Mouse (Mus musculus): ENCODE data around the gene Gm21903. TPM values are rescaled to one million over a fixed set of nuclear protein-coding genes. Genes with fewer than 3 reads are reported as not detected.
"Not testable (repeated sequence)": the region's sequence is repeated elsewhere in the genome, so short reads cannot be mapped to it uniquely, and the experiment has no call there.

Gm21903 gene
- not detected in 2 replicates for polyA plus RNA-seq (2014; fragmentation: Nextera tagmentation; extraction: Ambion mirVana)

GRCm38 (mm10) chr17:39043241-39043640, at the start of gene Gm21903:
Gm21903 (minus strand) TSS chr17:39043341.
- ATAC-seq (ENCODE audit: insufficient read depth, low FRiP score, low TSS enrichment) = no peak
- H3K4me3 ChIP-seq (ENCODE audit: low read depth, low read length) = no peak within 1 kb of the TSS
- no peaks in the 10 kb centered on the region for H3K36me3 ChIP-seq (ENCODE audit: control insufficient read depth, insufficient read depth, low read length)
- DNase-seq (ENCODE audit: low spot score) = no peak
- H3K27me3 ChIP-seq (ENCODE audit: control insufficient read depth, insufficient read depth, low read length) = no peaks in the 10 kb centered on the region
- no peaks in the 10 kb centered on the region for H3K4me1 ChIP-seq (ENCODE audit: control insufficient read depth, insufficient read depth, low read length)
- H3K9ac ChIP-seq (ENCODE audit: low read length) = no peak within 1 kb of the TSS
- H3K4me2 ChIP-seq (ENCODE audit: low read depth) = no peak within 1 kb of the TSS
- no peak within 1 kb of the TSS for H3K27ac ChIP-seq (ENCODE audit: low read depth, low read length)
- H3K9me3 ChIP-seq (ENCODE audit: control insufficient read depth, low read length) = no peaks in the 10 kb centered on the region

- 67% methylated on average over 1 of the region's 1 CpGs for WGBS
- DNase-seq (ENCODE audit: low spot score) = no peak
Measured at GRCm38 (mm10) chr17:39076937-39077336, 33.8 kb upstream of the Gm21903 start, which contains the start of gene Esp23. Esp23 (minus strand) TSS chr17:39077037.

GRCm38 (mm10) chr17:39063641-39064040, 20.5 kb upstream of the Gm21903 start:
- Histone ChIP-seq H3K4me3 (ENCODE audit: low read depth, low read length) (no peak overlapping the region), H3K27me3 (ENCODE audit: control insufficient read depth, insufficient read depth, low read length) (no peaks in the 10 kb centered on the region)
- no peak for ATAC-seq (ENCODE audit: insufficient read depth, low FRiP score, low TSS enrichment)

More at GRCm38 (mm10) chr17:39076937-39077336, 33.8 kb upstream of the Gm21903 start, which contains the start of gene Esp23:
- Histone ChIP-seq H3K9ac (ENCODE audit: low read length) (no peak within 1 kb of the TSS), H3K27me3 (ENCODE audit: control insufficient read depth, insufficient read depth, low read length) (no peaks in the 10 kb centered on the region), H3K9me3 (ENCODE audit: control insufficient read depth, low read length) (peaks cover 5% of the 10 kb centered on the region; the same call in 1 of the 2 replicates), H3K4me3 (ENCODE audit: low read depth, low read length) (no peak within 1 kb of the TSS), H3K27ac (ENCODE audit: low read depth, low read length) (no peak within 1 kb of the TSS), H3K4me2 (ENCODE audit: low read depth) (no peak within 1 kb of the TSS), H3K4me1 (ENCODE audit: control insufficient read depth, insufficient read depth, low read length) (no peaks in the 10 kb centered on the region), H3K36me3 (ENCODE audit: control insufficient read depth, insufficient read depth, low read length) (no peaks in the 10 kb centered on the region)
- no peak for ATAC-seq (ENCODE audit: insufficient read depth, low FRiP score, low TSS enrichment)

GRCm38 (mm10) chr17:39036395-39036794, 6.7 kb downstream of the Gm21903 start, which contains the start of gene Esp24:
Esp24 (plus strand) TSS chr17:39036695.
- not testable (repeated sequence) for ATAC-seq (ENCODE audit: insufficient read depth, low FRiP score, low TSS enrichment); H3K4me2 ChIP-seq (ENCODE audit: low read depth); DNase-seq (ENCODE audit: low spot score); H3K9me3 ChIP-seq (ENCODE audit: control insufficient read depth, low read length); H3K27ac ChIP-seq (ENCODE audit: low read depth, low read length); H3K9ac ChIP-seq (ENCODE audit: low read length); H3K4me1 ChIP-seq (ENCODE audit: control insufficient read depth, insufficient read depth, low read length); H3K36me3 ChIP-seq (ENCODE audit: control insufficient read depth, insufficient read depth, low read length); H3K4me3 ChIP-seq (ENCODE audit: low read depth, low read length); H3K27me3 ChIP-seq (ENCODE audit: control insufficient read depth, insufficient read depth, low read length)
- WGBS = 93% methylated on average over 3 of the region's 3 CpGs

More at GRCm38 (mm10) chr17:39063641-39064040, 20.5 kb upstream of the Gm21903 start:
- H3K9ac ChIP-seq (ENCODE audit: low read length) = no peak overlapping the region
- H3K9me3 ChIP-seq (ENCODE audit: control insufficient read depth, low read length) = peaks cover 3% of the 10 kb centered on the region
- no peak for DNase-seq (ENCODE audit: low spot score)
- no peaks in the 10 kb centered on the region for H3K36me3 ChIP-seq (ENCODE audit: control insufficient read depth, insufficient read depth, low read length)
- H3K27ac ChIP-seq (ENCODE audit: low read depth, low read length) = no peak overlapping the region
- no peak overlapping the region for H3K4me2 ChIP-seq (ENCODE audit: low read depth)
- no peaks in the 10 kb centered on the region for H3K4me1 ChIP-seq (ENCODE audit: control insufficient read depth, insufficient read depth, low read length)

GRCm38 (mm10) chr17:39017184-39017583, 26.0 kb downstream of the Gm21903 start:
- H3K9me3 ChIP-seq (ENCODE audit: control insufficient read depth, low read length) = no peaks in the 10 kb centered on the region
- H3K4me2 ChIP-seq (ENCODE audit: low read depth) = no peak overlapping the region
- ATAC-seq (ENCODE audit: insufficient read depth, low FRiP score, low TSS enrichment) (no peak), DNase-seq (ENCODE audit: low spot score) (no peak)
- no peaks in the 10 kb centered on the region for H3K4me1 ChIP-seq (ENCODE audit: control insufficient read depth, insufficient read depth, low read length)
- 70% methylated on average over 14 of the region's 14 CpGs for WGBS
- no peaks in the 10 kb centered on the region for H3K36me3 ChIP-seq (ENCODE audit: control insufficient read depth, insufficient read depth, low read length)
- no peak overlapping the region for H3K9ac ChIP-seq (ENCODE audit: low read length)
- no peaks in the 10 kb centered on the region for H3K27me3 ChIP-seq (ENCODE audit: control insufficient read depth, insufficient read depth, low read length)
- no peak overlapping the region for H3K27ac ChIP-seq (ENCODE audit: low read depth, low read length)
- H3K4me3 ChIP-seq (ENCODE audit: low read depth, low read length) = no peak overlapping the region

GRCm38 (mm10) chr17:39010675-39011638, 32.2 kb downstream of the Gm21903 start:
- ATAC-seq (ENCODE audit: insufficient read depth, low FRiP score, low TSS enrichment) (no peak), DNase-seq (ENCODE audit: low spot score) (no peak)
- WGBS = 42% methylated on average over 30 of the region's 30 CpGs
- no peaks in the 10 kb centered on the region for H3K9me3 ChIP-seq (ENCODE audit: control insufficient read depth, low read length)
- H3K4me3 ChIP-seq (ENCODE audit: low read depth, low read length) = no peak overlapping the region
- no peak overlapping the region for H3K27ac ChIP-seq (ENCODE audit: low read depth, low read length)
- H3K36me3 ChIP-seq (ENCODE audit: control insufficient read depth, insufficient read depth, low read length) = no peaks in the 10 kb centered on the region
- H3K27me3 ChIP-seq (ENCODE audit: control insufficient read depth, insufficient read depth, low read length) = no peaks in the 10 kb centered on the region
- no peaks in the 10 kb centered on the region for H3K4me1 ChIP-seq (ENCODE audit: control insufficient read depth, insufficient read depth, low read length)
- 0 out of 2 replicates have a peak overlapping the region, but pooled peaks have one; percentile 9 for H3K4me2 ChIP-seq (ENCODE audit: low read depth)
- H3K9ac ChIP-seq (ENCODE audit: low read length) = no peak overlapping the region

- Histone ChIP-seq H3K9ac (ENCODE audit: low read length) (no peak overlapping the region), H3K27me3 (ENCODE audit: control insufficient read depth, insufficient read depth, low read length) (no peaks in the 10 kb centered on the region), H3K9me3 (ENCODE audit: control insufficient read depth, low read length) (no peaks in the 10 kb centered on the region), H3K36me3 (ENCODE audit: control insufficient read depth, insufficient read depth, low read length) (no peaks in the 10 kb centered on the region), H3K4me2 (ENCODE audit: low read depth) (no peak overlapping the region), H3K4me3 (ENCODE audit: low read depth, low read length) (no peak overlapping the region), H3K27ac (ENCODE audit: low read depth, low read length) (no peak overlapping the region), H3K4me1 (ENCODE audit: control insufficient read depth, insufficient read depth, low read length) (no peaks in the 10 kb centered on the region)
- ATAC-seq (ENCODE audit: insufficient read depth, low FRiP score, low TSS enrichment) (no peak), DNase-seq (ENCODE audit: low spot score) (no peak)
- WGBS = 88% methylated on average over 1 of the region's 1 CpGs
Measured at GRCm38 (mm10) chr17:39009846-39010245, 33.3 kb downstream of the Gm21903 start.

Data from neural tube, embryonic 11.5 days (tissue).